Mouse (Mus musculus): Measurements from ENCODE around the gene Mt3.
"Not testable (repeated sequence)": the region's sequence is repeated elsewhere in the genome, so short reads cannot be mapped to it uniquely, and the experiment has no call there.

The Mt3 gene

GRCm38 (mm10) chr8:94152513-94153300 is at the start of gene Mt3:
Gene Mt3 (plus strand): TSS chr8:94152607.
- peak; percentile 89 for DNase-seq

GRCm38 (mm10) chr8:94104146-94104545 is 48.3 kb upstream of the Mt3 start:
- peak; percentile 27 for DNase-seq

- DNase-seq: no peak
Observed at GRCm38 (mm10) chr8:94107871-94108270, 44.5 kb upstream of the Mt3 start.

- DNase-seq: no peak
Observed at GRCm38 (mm10) chr8:94109396-94109795, 43.0 kb upstream of the Mt3 start.

GRCm38 (mm10) chr8:94109835-94110234 is 42.6 kb upstream of the Mt3 start:
- DNase-seq: no peak

DNA sequence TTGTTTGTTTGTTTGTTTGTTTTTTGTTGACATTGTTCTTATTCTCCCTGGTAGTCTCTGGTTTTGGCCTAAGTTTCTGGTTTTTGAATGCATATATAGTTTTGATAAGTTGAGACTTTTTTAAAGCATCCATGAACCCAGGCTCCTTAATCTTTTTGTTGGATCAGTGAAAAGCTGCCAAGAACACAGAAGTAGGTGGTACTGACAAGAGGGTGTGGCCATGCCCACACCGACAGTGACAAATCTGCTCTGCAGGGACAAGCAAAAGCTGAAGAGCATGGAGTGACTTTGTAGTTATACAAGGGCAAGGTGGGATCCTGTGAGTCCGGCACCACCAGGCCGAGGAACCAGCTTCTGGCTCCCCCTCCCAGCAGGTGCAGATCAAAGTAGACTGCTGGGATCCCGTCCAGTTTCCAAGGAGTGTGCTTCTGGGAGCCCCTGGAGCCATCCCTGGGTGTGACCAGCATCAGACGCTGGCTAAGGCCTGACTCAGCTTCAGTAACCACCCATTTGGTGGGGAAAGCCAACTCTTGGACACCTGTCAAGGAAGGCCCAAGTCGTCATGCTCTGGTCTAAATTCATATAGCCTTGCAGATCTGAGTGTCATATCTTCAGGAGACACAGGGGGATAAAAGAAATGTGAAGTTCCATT is 41.8 kb upstream of the Mt3 start:
- DNase-seq: no peak

- DNase-seq: no peak
Observed at GRCm38 (mm10) chr8:94113435-94113834, 39.0 kb upstream of the Mt3 start.

- no peak for DNase-seq
Observed at GRCm38 (mm10) chr8:94113972-94114371, 38.4 kb upstream of the Mt3 start.

GRCm38 (mm10) chr8:94118776-94119430 is 33.5 kb upstream of the Mt3 start:
- peak; percentile 41 for DNase-seq

- DNase-seq: no peak
Observed at GRCm38 (mm10) chr8:94121625-94122024, 30.8 kb upstream of the Mt3 start.

- no peak for DNase-seq
Observed at GRCm38 (mm10) chr8:94122711-94123468, 29.5 kb upstream of the Mt3 start.

GRCm38 (mm10) chr8:94127711-94128110 is 24.7 kb upstream of the Mt3 start:
- no peak for DNase-seq

DNA sequence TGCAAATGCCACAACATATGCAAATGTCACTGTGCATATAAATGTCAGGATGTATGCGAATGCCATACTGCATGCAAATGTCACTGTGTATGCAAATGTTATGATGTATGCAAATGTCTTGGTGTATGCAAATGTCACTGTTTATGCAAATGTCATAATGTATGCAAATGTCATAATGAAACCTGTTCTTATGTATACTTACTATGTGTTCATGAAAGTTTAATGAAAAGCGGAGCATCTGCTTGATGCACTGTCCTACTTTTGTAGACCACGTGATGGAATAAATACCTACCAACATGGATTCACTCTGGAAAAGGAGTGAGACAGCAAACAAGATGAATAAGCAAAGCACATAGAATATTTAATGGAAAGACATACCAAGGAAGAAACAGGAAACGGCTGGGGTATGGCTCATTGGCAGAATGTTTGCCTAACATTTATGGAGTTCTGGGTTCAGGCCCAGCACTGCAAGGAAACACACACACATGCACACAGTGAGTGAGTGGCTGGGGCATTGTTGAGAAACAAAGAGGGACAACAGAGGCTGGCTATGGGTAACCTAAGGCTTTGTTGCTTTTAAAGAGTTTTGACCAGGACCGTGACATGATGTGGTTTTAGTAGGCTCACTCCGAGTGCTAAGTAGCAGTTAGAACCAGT is 23.1 kb upstream of the Mt3 start:
- DNase-seq: no peak

GRCm38 (mm10) chr8:94130126-94130525 is 22.3 kb upstream of the Mt3 start:
- no peak for DNase-seq

- no peak for DNase-seq
Observed at GRCm38 (mm10) chr8:94132096-94132495, 20.3 kb upstream of the Mt3 start.

GRCm38 (mm10) chr8:94134601-94135000 is 17.8 kb upstream of the Mt3 start:
- not testable (repeated sequence) for DNase-seq

DNA sequence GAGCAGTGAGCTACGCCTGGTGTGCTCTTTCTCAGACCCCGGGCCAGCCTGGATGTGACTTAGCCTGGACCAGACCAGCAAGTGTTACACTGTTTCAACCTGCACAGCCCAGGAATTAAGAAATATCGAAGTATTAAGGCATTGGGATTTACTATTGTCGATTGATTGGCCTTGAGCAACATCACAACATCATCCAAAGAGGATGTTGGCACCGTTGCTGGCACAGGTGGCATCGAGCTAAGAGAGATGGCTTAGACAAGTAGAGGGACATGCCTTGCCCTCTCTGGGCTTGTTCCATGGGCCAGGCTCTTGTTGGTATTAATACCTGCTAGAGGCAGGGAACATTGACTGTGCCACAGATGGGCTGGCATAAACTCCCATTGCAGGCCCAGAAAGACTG is 16.9 kb upstream of the Mt3 start:
- DNase-seq: no peak

DNA sequence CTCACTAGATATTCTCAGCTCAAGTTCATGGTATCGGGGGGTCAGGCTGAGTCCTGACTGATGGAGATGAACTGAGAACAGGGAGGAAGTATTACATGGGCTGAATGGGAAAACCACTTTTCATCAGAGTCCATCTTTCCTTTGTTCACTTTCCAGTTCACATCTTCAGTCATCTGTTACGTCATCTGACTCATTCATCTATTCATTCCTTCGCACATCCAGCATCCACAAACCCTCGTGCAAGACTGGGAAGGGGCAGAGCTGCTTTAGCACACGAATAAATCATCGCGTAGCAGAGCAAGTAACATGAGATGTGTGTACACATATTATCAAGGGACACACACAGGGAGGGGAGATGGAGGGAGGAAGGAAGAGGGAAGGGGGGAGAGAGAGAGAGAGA is 16.2 kb upstream of the Mt3 start:
- no peak for DNase-seq

DNA sequence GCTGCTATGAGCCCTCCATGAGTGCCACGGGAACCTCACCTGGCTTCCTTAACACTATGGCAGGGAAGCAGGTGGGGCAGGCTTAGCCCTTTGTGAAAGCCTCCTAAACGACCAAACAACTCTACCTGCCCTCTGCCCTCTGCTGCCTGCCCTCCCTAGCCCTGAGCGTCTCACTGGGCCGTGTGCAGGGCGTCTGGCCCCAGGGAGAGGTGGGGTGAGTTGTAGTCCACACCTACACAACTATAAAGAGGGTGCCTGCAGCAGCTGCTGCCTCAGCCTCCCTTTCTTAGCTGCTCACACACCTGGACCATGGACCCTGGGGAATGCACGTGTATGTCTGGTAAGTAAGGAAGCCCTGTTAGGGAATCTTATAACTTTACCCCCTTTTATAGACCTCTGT is 15.5 kb upstream of the Mt3 start, which contains the start of gene Mt4:
Gene Mt4 (plus strand): TSS at position 265 of the 400 bp plus-strand sequence.
- DNase-seq: no peak

DNA sequence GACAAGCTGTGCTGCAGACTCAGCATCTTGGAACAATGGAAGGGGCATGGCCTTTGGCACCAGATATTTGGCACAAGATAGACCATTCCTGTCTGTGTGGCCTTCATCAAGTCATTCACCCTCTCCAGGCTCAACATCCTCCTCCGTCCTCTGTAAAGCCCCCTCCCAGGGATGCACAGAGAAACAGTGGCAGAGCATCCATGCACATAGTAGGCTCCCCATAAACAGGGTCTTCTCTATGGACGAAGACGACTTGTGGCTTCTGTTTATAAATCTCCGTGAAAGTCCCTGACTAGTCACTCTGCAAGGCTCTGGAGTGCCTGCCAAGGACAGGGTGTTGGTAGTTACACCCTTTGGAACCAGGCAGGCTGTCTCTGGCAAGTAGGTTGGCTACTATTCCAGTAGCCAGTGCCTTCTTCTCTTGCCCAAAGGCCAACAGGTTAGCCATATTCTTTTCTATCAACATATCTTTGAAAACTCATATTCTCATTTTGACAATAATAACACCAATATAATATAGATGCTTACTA is 12.1 kb upstream of the Mt3 start:
- no peak for DNase-seq

DNA sequence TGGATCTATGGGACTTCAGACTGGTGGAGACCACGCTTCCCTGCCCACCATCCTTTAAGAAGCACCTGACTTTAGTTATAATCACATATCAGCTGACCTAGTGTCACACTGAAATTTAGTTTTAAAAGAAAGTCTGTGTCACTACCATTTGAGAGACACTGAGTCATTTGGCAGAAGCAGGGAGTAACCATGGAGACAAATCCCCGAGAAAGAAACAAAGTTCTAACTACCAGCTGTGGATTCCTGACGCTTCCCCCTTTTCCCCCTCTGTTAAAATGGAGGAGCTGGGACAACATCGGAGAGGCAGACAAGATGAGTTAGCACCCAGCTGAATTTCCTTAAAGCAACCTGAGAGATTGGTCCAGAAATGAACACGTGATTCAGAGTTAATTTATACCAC is 4.2 kb upstream of the Mt3 start:
- no peak for DNase-seq

DNA sequence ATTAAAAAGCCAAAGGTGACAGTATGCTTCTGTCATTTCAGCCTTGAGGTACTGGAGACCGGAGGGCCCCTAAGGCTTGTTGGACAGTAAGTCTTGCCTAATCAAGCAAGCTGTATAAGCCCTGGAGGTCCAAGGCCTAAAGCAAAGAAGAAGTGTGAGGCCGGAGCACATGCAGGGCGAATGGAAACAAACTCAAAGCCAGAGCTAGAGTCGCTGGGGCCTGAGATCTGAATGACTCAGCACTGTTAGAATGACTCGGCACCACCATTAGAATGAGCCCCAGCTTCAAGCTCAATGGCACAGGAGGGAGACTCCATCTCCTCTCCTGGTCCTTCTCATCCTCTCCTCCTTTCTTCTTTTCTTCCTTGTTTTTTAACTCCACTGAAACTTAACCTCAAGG is 1.5 kb upstream of the Mt3 start:
- DNase-seq: no peak

All from right cerebral cortex, postnatal 14 days (tissue).